Mouse (Mus musculus): ENCODE results near the gene Mat2b. TPM values are rescaled to one million over a fixed set of nuclear protein-coding genes. Genes with fewer than 3 reads are reported as not detected.

The Mat2b gene
- polyA plus RNA-seq (2017; shearing (Covaris generic)) = 244 TPM

GRCm38 (mm10) chr11:40695103-40695502 is at the start of gene Mat2b:
Mat2b (minus strand) TSS chr11:40695203.

DNA sequence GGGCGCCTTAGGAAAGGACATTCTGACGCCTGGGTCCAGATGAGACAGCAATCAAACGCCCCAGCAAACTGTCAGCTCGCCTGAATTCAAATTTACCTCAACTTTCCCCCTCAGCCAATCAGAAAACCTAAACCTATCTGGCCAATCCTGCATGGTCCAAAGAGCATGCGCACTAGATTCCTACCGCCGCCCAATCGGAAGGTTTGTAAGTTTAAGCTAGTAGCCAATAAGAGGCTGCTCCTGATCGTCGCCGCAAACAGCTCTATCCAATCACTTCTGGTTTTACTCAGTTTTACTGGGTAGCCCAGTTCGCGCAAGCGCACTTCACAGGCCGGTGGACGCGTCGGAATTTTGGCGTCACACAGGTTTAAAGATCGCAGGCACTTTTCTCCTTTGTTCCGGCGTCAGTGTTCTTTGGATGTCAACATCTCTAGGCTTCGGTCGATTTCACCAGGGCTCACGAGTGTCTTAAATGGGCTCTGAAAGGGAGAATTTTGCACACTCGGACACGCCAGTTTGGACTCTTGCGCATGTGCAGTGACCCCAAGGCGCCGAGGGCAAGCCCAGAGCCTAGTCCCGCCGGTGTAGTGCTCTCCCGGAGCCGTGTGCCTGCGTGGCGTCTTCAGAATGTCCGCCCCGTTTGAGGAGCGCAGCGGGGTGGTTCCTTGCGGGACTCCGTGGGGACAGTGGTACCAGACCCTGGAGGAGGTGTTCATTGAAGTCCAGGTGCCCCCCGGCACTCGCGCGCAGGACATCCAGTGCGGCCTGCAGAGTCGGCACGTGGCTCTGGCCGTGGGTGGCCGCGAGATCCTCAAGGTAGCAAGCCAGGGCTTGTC is 38.6 kb upstream of the Mat2b start, which contains the start of the genes Hmmr and Nudcd2:
TSS of gene Hmmr (minus strand) at position 84 of the 836 bp plus-strand sequence.
TSS of gene Nudcd2 (plus strand) at position 329 of the 836 bp plus-strand sequence.

Other genes with a start within 250 kb of the Mat2b start
- gene Hmmr, start 38.2 kb upstream of the Mat2b start, polyA plus RNA-seq (2017; shearing (Covaris generic)) = 2.0 TPM
- gene Nudcd2, start 38.5 kb upstream of the Mat2b start, polyA plus RNA-seq (2017; shearing (Covaris generic)) = 53.5 TPM
- gene Ccng1, start 60.1 kb upstream of the Mat2b start, polyA plus RNA-seq (2017; shearing (Covaris generic)) = 145 TPM

Data from CD4-positive, CD25-positive, alpha-beta regulatory T cell (primary cell).